Mouse (Mus musculus): ENCODE results near the gene BC051019.

The BC051019 gene

DNA sequence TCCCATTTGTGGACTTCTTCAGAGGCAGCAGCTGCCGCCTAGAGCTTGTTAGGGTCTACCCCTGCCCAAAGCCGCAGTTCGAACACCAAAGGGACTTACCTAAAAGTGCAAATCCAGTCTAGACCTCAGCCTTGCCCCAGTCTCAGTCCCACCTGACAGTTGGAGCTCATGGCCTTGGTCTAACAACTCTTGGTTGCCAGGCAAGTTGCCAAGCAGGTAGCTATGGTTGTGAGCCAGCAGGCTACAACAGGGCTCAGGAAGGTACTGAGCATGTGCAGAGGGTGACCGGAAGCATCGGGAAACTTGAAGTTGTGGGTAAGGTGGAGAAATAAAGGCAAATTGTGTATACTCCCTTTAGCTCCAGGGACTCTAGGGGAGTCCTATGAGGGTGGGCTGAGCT is at the start of gene BC051019:
TSS of gene BC051019 (minus strand) at position 154 of the 400 bp plus-strand sequence.
- peak in 1 of 2 experiments; percentile 14 for DNase-seq

DNA sequence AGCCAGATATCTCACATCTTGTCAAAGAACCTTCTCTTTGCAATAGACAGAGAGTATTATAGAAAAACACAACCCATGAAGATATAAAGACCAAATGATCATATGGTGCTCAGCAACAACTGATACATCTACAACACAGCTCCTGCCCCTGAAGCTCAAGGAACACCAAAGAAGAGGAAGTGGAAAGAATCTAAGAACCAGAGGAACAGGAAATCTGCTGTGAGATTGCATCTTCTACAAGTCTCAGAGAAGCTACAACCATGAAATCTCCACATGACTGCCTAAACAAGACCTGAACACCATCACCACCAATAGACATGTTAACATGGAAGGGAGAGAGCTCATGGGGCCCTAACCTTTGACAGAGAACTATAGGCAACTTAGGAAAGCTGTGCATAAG is 48.6 kb upstream of the BC051019 start:
- DNase-seq, result no peak

DNA sequence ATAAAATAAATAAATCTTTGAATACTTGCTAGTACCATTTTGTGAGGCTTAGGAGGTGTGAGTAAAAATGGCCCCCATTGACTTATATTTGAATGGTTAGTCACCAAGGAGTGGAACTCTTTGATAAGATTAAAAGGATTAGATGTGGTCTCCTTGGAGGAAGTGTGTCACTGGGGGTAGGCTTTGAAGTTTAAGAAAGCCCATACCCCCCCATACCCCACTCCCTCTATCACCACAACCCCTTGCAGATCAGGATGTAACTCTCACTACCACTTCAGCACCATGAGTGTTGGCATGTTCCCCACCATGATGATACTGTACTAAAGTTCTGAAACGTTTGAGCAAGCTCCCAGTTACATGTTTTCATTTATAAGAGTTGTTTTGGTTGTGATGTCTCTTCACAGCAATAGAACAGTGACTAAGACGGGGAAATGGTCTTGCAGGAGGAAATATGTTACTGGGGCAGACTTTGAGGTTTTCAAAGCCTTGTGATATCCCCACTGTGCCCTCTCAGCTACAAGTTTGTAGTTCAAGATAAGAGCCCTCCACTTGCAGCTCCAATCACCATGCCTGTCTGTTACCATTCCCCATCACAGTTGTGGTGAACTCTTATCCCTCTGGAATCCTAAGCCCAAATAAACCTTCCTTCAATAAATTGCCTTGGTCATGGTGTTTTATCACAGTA is 45.2 kb upstream of the BC051019 start:
- DNase-seq, result no peak

DNA sequence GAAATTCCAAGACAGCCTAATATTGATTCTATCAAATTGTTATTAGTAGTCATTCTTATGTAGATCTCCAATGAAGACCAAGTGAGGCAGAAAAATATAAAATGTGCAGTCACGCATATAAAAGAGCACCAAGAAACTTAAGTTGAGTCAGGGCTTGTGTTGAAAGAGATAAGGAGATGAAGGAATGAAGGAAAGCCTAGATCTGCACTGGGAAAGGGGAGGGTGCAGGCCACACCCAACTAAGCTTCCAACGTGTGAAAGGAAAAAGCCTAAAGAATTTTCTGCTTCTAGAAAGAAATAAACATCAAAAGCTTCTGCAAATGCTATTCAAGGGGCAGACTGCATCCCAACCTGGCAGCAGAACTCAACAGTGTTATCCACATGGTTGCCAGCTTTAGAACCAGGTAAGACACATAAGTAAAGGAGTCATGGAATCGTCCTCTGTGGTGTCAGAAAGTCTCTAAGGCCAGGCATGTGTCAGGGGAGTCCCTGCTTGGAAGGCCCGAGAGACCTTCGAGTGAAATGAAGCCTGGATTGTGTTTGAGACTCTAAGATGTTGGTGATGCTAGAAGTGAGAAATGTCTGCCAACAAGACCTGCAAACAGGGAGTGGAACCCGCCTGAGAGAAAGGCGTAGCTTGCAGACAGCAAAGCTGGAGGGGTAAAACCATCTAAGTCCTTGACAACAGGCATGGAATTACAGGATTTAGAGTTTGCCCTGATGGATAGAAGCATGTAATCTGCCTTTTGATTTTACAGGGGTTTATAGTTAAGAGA is 44.1 kb upstream of the BC051019 start:
- no peak for DNase-seq

DNA sequence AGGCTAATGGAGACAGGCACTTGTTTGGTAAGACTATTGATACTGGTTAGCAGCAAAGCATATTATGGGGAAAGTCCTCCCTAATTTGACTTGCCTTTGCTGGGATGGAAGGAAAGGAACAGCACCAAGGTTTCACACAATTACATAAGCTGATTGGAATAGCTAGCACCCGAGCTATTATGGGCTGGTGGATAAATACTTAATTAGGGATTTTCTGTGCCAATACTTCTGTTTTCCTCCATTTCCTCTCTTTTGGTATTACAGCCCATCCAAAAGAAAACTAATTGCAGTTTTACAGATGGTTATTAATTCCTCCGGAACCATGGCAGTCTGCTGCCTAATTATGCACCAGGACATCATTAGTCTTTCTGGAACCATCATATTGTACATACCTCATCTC is 40.4 kb upstream of the BC051019 start:
- DNase-seq, result no peak

DNA sequence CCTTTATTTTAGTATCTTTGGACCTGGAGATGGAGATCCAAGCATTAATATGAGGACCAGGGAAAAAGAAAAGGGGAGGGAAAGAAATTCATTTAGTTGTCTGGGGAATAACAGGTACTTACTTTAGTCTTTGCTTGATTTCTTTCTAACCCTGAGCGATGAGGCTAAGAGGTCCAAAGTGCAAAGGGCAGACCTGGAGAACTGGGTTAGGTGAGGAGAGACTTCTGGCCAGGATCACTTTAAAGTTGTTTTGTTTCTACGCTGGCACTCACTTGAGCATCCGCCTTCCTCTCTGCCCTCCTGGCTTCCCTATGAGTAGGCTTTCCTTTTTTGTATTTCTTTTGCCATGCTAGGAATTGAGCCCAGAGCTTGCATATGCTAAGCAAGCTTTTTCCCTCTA is 32.6 kb upstream of the BC051019 start:
- no peak for DNase-seq

DNA sequence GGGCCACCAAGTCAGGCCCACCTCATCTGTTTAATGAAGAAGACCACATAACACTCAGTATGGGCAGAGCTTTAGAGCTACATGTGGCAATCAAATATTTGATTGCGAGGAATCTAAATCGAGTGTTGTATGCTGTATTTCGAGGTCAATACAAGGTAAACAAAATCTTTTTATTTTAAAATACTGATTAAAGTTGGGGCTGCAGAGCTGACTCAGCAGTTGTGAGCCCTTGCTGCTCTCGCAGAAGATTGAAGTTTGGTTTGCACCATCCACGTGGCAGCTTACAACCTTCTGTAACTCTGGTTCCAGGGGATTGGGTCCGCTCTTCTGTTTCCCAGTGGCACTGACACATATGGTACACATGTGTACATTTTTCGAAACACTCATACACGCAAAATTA is 30.4 kb upstream of the BC051019 start:
- DNase-seq, result no peak

DNA sequence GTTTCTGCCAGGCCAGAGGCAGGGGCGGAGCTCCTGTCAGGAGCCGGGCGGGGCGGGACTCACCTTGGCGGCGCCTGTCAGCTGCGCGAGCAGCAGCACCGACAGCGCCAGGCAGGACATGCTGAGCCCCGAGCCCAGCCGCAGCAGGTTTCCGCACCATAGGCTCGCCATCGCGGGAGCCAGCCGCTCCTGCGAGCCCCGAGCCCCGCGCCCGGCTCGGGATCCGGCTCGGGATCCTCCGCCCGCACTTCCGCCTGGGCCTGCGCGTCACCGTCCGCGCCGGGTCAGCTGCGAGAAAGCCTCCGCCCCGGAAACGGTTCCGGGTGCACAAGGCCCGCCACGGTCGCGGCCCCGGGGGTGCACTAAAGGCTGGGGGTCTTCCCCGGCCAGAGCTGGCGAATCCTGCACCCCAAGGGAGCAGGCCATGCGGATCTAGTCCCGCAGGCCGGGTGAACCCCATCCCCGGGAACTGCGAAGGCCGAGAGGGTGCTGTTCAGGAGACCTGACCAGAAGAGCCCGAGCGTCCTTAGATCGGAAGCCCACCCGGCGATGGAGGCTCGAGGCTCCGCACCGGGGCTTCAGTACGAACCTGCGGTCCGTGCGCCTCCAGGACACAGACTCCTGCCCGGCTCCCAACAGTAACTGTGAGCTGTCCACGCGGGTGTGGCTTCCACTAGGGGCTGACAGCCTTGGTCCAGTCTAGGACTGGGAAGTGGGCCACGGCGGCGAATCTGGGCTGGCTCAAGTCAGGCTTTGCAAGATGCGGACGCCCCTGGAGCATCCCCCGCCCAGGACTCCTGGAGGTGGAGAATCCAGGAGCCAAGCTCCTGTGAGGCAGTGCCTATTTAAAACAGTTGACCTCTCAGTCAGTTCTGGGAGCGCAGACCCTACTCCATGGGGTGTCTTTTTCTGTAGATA is 28.6 kb upstream of the BC051019 start, which contains the start of gene Tmem9b:
TSS of gene Tmem9b (minus strand) at position 868 of the 918 bp plus-strand sequence.
- DNase-seq, result peak; percentile 85 to 88

DNA sequence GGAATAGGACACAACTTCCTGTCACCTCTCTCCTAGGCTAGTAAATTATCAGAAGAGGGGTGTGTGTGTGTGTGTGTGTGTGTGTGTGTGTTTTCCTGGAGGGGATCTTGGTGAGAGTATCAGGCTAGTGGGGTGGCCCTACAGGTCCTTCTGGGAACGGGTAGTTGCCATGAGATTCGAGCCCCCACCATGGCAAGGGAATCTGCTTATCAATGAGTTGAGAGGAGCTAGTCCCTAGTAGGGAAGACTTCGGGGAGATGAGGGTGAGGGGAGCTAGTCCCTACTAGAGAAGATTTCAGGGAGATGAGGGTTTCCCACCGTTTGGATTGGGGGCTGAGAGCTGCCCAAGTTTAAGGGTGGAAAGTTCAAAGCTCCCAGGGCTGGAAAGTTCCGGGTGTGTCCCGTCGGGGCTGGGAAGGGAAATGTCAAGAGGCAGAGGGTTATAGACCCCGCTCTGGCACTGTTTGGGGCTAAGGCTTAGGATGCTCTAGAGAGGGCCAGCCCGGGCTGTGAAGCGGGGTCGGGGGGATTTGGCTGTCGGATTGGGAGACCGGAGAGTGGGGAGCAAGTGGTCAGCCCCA is 27.9 kb upstream of the BC051019 start:
- DNase-seq, result peak in 1 of 2 experiments; percentile 13

DNA sequence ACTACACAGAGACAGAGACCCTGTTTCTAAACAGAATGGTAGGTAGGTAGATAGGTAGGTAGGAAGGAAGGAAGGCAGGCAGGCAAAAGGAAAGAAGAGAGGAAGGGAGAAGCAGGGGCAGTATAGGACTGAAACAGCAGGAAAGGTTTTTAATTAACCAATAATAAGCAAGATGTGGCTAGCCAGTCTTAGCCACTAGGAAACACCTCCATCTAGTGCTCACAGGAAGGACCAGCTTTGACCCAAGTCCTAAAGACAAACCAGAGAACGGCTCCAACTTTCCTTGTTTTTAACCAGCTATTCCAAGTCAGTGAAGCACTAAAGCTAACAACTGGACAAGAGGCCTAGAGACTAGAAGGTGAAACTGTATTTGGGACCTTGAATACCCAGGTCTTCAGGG is 24.1 kb upstream of the BC051019 start:
- no peak for DNase-seq

DNA sequence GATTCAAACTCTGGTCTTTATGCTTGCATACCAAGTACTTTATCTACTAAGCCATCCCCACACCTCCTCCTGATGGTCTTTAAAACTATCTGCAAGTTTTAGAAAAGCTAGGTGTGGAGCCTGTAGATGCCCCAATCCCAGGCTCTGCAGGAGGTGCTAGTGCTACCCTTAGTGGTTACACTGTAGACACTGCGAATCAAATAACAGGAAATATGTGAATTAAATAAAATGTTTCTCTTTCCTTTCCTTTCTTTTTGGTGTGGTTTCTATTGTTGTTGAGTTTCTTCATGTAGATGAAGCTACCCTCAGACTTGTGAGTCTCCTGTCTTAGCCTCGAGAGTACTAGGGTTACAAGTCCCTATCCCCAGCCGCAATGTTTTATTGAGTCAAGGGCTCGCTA is 18.1 kb upstream of the BC051019 start:
- DNase-seq, result no peak

DNA sequence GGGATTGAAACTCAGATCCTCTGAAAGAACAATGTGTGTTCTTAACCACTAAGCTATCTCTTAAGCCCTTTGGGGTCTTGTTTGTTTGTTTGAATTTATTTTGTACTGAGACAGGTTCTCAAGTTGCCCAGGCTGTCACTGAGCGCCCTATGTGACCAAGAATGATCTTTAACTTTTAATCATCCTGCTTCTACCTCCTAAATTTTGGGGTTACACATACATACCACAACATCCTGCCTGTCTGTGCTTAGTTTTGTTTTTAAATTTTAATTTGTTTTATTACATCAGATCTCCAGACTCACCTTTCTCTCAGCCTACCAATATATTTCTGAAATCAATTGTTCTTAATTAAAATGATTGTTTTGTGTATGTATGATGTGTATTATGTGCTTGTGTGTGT is 17.4 kb upstream of the BC051019 start:
- no peak for DNase-seq

DNA sequence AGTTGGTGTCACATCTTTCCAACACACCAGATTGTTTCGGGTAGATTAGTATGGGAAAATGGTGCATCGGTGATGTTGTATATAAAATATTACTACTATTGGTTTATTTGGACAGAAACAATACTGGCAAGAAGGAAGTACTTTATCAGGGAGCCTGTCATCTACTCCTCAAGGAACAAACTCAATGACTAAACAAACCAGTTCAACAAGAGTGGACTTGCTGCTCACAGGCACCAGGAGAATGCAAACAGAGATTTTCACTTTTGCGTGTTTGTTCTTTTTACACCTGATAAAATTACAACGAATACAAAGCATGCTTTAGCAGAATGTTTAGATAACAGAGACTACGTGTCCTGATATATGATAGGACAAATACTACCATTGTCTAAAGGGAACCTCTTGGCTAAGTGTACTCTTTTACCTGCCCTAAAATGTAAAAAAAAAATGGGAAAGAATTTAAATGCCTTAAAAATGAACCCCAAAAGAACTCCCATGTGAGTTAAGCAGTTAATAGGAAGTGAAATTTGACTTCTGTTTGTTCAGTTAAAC is 16.2 kb upstream of the BC051019 start:
- no peak for DNase-seq

DNA sequence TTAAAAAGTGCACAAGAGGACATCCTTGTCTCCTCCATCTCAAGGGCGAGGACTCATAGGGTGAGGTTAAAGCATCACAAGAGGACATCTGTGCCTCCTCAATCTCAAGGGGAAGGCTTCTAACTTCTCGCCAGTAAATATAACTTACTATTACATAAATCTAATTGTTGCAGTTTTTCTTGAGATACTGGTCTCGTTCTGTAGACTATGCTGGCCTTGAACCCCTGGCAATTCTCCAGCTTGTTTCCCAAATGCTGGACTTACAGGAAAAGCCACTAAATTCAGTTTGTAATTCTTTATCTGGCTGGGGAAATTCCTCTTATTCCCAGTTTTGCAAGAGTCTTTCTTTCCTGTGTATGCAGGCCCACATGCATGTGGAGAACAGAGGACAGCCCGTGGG is 11.2 kb upstream of the BC051019 start:
- DNase-seq, result no peak

DNA sequence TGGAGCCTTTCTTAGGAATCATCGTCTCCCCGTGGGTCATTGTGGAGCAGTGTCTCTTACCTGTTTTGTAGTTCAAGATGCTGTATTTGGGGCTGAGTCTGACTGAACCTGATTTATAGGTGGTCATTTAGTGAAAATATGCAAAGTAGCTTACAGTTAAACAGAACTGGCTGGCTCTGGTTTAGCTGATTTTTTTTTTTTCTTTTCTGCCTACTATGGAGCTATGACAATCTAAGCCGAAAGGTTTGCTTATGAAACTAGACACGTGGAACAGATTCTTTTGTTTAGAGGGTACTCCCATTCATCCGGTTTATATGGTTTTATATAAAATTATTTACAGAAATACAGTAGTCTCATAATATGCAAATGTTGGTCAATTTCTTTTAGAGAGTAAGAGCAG is 8.0 kb upstream of the BC051019 start, which contains the start of gene Ascl3:
TSS of gene Ascl3 (minus strand) at position 101 of the 400 bp plus-strand sequence.
- DNase-seq, result no peak

DNA sequence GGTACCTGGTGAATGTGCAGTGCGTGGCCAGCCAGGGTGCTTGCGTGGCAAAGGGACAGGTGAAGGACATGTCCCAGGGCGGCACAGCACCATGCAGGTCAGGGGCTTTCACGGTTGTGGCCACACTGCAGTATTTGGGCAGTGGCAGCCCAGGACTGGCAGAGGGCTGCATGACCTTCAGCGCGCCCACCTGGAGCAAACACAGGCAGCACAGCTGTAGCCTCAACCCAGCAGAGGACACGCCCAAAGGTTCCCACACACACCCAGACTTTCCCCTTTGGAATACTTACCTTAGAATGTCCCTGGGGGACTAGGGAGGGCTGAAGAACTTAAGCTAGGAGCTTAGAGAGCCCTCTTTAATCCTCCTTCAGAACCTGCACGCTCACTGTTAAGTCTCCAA is 536 bp downstream of the BC051019 start:
- no peak for DNase-seq

DNA sequence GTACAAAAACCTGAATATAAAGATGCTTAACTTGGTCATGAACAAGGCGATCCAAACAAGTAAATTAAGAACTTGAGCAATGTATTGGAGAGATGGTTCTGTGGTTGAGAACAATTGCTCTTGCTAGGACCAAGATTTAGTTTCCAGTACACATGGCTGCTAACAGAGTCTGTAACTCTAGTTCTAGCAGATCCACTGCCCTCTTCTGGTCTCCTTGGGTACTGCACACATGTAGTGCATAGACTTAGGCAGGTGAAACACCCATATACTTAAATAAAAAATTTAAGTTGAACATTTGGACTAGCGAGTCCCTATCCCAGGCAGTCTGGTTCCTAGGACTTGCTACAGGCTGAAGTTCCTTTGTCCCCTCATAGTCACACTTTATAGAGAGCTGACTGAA is 1.0 kb downstream of the BC051019 start:
- peak in 1 of 2 experiments; percentile 49 for DNase-seq

DNA sequence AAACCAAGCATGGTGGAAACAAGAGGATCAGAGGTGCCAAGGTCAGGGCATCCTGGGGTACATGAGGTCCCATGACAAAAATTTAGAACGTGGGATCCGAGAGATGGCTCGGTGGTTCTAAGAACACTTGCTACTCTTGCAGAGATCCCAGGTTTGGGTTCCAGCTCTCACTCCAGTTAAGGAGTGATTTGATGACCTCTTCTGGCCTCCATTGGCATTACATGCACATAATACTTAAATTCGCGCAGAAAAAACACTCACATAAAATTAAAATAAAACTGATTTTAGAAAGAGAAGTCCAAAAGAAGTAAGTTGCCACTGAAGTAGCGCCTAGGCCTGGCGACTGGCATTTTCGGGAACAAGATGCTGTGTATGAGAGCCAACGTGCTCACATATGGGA is 4.4 kb downstream of the BC051019 start:
- peak; percentile 55 to 69 for DNase-seq

DNA sequence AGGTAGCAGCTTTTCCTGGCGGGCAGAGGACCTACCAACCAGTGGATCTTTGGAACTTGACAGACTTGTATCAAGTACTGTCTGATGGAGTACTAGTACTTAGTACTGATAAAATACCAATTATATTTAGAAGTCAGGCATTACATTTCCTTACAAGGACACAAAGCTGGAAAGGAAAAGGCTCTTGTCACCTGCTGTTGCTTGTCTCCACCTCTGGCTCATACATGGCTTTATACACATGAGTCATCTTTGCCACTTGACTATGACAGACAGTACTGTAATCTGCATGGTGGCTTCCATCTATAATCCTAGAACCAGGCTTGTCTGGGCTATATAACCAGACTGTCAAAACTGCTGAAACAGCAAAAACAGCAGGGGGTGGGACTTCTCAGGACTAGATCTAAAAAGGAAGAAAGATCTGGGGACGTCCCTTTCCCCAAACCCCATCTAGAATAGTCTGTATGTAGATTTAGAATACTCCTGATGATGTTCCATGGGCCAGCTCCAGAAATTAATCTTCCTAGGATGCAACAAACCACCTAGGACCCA is 10.1 kb downstream of the BC051019 start:
- DNase-seq, result no peak

DNA sequence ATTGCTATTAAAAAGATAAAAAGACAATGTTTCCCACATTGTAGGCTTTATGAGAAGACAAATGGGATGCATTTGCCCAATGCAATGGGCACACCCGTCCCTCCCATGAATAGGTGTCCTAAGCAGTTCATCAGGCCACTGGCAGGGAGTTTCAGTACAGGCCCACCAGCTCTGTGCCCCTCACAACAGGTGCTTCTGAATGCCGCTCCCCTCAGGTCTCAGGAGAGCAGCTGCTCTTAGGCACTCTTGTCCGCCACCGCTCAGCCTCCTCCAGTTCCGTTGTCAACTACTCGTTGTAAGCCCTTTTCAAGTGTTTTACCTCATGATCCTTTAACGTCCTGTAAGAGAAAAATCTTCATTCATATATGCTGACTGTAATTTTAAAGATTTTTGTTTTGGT is 11.5 kb downstream of the BC051019 start:
- DNase-seq, result no peak

DNA sequence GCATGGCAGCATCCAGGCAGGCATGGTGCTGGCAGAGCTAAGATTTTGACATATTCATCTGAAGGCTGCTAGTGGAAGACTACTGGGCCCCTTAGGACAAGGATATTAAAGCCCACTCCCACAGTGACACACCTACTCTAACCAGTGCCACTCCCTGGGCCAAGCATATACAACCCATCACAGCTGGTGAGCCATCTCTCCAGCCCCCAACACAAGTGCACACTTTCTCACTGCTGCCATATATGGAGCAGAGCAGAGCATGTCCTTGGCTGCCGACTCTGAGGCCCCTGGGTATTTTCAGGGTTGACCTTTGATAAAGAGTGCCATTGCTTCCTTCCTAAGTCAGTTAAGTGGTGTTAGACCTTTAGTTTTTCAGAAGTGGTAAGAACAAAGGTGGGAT is 13.6 kb downstream of the BC051019 start:
- DNase-seq, result no peak

DNA sequence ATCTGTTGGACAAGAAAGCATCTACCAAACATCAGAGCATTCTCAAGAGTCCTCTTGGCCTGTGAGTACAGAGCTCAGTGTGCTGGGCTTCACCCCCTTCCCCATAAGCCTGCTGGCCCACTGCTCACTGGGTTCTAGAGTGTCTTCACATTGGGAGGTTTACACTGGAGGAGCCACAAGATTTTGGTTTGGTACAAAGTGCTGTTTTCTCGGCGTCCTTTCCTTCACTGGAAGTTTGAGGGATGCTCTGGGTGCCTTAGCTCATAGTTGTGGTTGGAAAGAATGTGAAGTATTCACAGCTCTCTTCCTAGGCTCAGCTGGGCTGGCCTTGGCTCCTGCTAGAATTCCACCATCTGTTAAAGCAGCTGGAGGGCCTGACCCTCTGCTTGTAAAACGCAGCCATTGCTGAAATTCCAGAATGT is 14.7 kb downstream of the BC051019 start:
- DNase-seq, result no peak

All from cerebellum, postnatal 14 days (tissue).